Mouse (Mus musculus): ENCODE data around the gene Gm28230. TPM values are rescaled to one million over a fixed set of nuclear protein-coding genes. Genes with fewer than 3 reads are reported as not detected.

Gene Gm28230
- total and polyA plus RNA-seq, 3 experiments: not detected

GRCm38 (mm10) chr2:74737578-74738070 is 11.1 kb downstream of the Gm28230 start:
- no peaks in the 10 kb centered on the region for H3K36me3 ChIP-seq (ENCODE audit: control insufficient read depth in 1 of 2, insufficient read depth in 2 of 2, low read length in 2 of 2)
- no peak for DNase-seq (ENCODE audit: low read depth, low spot score)
- H3K79me2 ChIP-seq (ENCODE audit: control insufficient read depth, insufficient read depth, low read length, poor library complexity): no peaks in the 10 kb centered on the region
- H3K9ac ChIP-seq (ENCODE audit: control insufficient read depth, low read depth, low read length, poor library complexity, severe bottlenecking): no peak overlapping the region
- H3K4me1 ChIP-seq (ENCODE audit: control insufficient read depth in 1 of 2, insufficient read depth in 2 of 2, low read length in 2 of 2): no peaks in the 10 kb centered on the region
- TF ChIP-seq ETS1 (IDR thresholded peaks at IDR 0.05; ENCODE audit: low read depth, low read length) (no peak), ELF1 (IDR thresholded peaks at IDR 0.05; ENCODE audit: low read depth, low read length) (no peak), ZNF384 (IDR thresholded peaks at IDR 0.05; ENCODE audit: low read depth, low read length) (no peak), KAT2A (conservative IDR thresholded peaks at IDR 0.05; ENCODE audit: low read depth, low read length) (no peak), MAFK (IDR thresholded peaks at IDR 0.05; ENCODE audit: borderline replicate concordance, low read depth, low read length) (no peak), CHD2 (IDR thresholded peaks at IDR 0.05; ENCODE audit: low read length) (no peak), ZC3H11A (IDR thresholded peaks at IDR 0.05; ENCODE audit: low read depth, low read length) (no peak), CTCF (IDR thresholded peaks at IDR 0.05 in 2 of 3, conservative IDR thresholded peaks at IDR 0.05 in 1 of 3; ENCODE audit: control insufficient read depth in 1 of 3, insufficient read depth in 1 of 3, low read depth in 2 of 3, low read length in 3 of 3, poor library complexity in 1 of 3, severe bottlenecking in 1 of 3) (no peak), SMC3 (IDR thresholded peaks at IDR 0.05; ENCODE audit: low read depth, low read length) (no peak), NELFE (IDR thresholded peaks at IDR 0.05; ENCODE audit: low read depth, low read length) (no peak), JUND (IDR thresholded peaks at IDR 0.05; ENCODE audit: low read depth, low read length) (no peak), MEF2A (IDR thresholded peaks at IDR 0.05; ENCODE audit: extremely low read depth, insufficient replicate concordance, low read depth, low read length, poor library complexity, severe bottlenecking) (no peak), RCOR1 (IDR thresholded peaks at IDR 0.05; ENCODE audit: low read depth, low read length) (no peak), MAZ (IDR thresholded peaks at IDR 0.05; ENCODE audit: low read depth, low read length) (no peak), POLR2A (IDR thresholded peaks at IDR 0.05; ENCODE audit: control insufficient read depth in 1 of 2, insufficient read depth in 1 of 2, low read depth in 1 of 2, low read length in 2 of 2, poor library complexity in 1 of 2) (no peak), BHLHE40 (IDR thresholded peaks at IDR 0.05; ENCODE audit: borderline replicate concordance, low read depth, low read length) (no peak), MXI1 (IDR thresholded peaks at IDR 0.05; ENCODE audit: low read depth, low read length) (no peak), ZKSCAN1 (IDR thresholded peaks at IDR 0.05; ENCODE audit: low read depth, low read length) (no peak), UBTF (IDR thresholded peaks at IDR 0.05; ENCODE audit: borderline replicate concordance, insufficient read depth, low read depth, low read length) (no peak)
- H3K9me3 ChIP-seq (replicated peaks; ENCODE audit: insufficient read depth, low read length): no peaks in the 10 kb centered on the region
- H3K27me3 ChIP-seq (ENCODE audit: control insufficient read depth in 1 of 2, insufficient read depth in 2 of 2, low read length in 2 of 2): peaks cover 0 to 2% of the 10 kb centered on the region in 2 experiments; a peak in 3 of 4 replicates
- no peak overlapping the region for H3K27ac ChIP-seq (ENCODE audit: control insufficient read depth, low read depth, low read length)
- H3K4me3 ChIP-seq (ENCODE audit: control insufficient read depth in 1 of 2, insufficient read depth in 1 of 2, low read depth in 2 of 2, low read length in 2 of 2): no peak overlapping the region

GRCm38 (mm10) chr2:74738623-74739475 is 12.3 kb downstream of the Gm28230 start:
- Histone ChIP-seq H3K36me3 (ENCODE audit: control insufficient read depth in 1 of 2, insufficient read depth in 2 of 2, low read length in 2 of 2) (no peaks in the 10 kb centered on the region), H3K27ac (ENCODE audit: control insufficient read depth, low read depth, low read length) (no peak overlapping the region), H3K9ac (ENCODE audit: control insufficient read depth, low read depth, low read length, poor library complexity, severe bottlenecking) (no peak overlapping the region), H3K4me3 (ENCODE audit: control insufficient read depth in 1 of 2, insufficient read depth in 1 of 2, low read depth in 2 of 2, low read length in 2 of 2) (no peak overlapping the region), H3K79me2 (ENCODE audit: control insufficient read depth, insufficient read depth, low read length, poor library complexity) (no peaks in the 10 kb centered on the region), H3K9me3 (replicated peaks; ENCODE audit: insufficient read depth, low read length) (no peaks in the 10 kb centered on the region), H3K27me3 (ENCODE audit: control insufficient read depth in 1 of 2, insufficient read depth in 2 of 2, low read length in 2 of 2) (peaks cover 0 to 2% of the 10 kb centered on the region in 2 experiments; a peak in 3 of 4 replicates), H3K4me1 (ENCODE audit: control insufficient read depth in 1 of 2, insufficient read depth in 2 of 2, low read length in 2 of 2) (no peaks in the 10 kb centered on the region)
- TF ChIP-seq NELFE (IDR thresholded peaks at IDR 0.05; ENCODE audit: low read depth, low read length) (no peak), USF2 (IDR thresholded peaks at IDR 0.05; ENCODE audit: borderline replicate concordance in 1 of 2, insufficient read depth in 1 of 2, low read depth in 1 of 2, low read length in 2 of 2) (no peak), KAT2A (conservative IDR thresholded peaks at IDR 0.05; ENCODE audit: low read depth, low read length) (no peak), POLR2AphosphoS2 (IDR thresholded peaks at IDR 0.05; ENCODE audit: low read length) (no peak)
- DNase-seq (ENCODE audit: low read depth, low spot score): no peak
